9 mouse cellular contexts compared by ENCODE assay signal in genomic region chr19:8838041-8838730, GRCm38 (mm10). TPM values are rescaled to one million over a fixed set of nuclear protein-coding genes. Genes with fewer than 3 reads are reported as not detected.
A peak's percentile ranks its signal among the peaks of the same experiment; 100 is the strongest.
DNase-seq lines count a peak whose midpoint lies in the region; ATAC-seq and TF ChIP-seq lines count a peak whose summit lies in the region.
"Had no signal": no experiment of that assay in that cellular context is flagged by ENCODE, and none has a peak within 500 bp of the region (broad histone marks: within the 10 kb centered on the region; RNA-seq: fewer than 3 reads in every experiment).

No protein-coding gene starts in this region.

- peak overlapping the region; percentile 91 for H3K9ac ChIP-seq in MEL (ENCODE audit: control insufficient read depth, low read depth, low read length, poor library complexity, severe bottlenecking)
- peak overlapping the region; percentile 87 for H3K9ac ChIP-seq in forebrain, embryonic 11.5 days (ENCODE audit: low read length)
- H3K9ac ChIP-seq in intestine, embryonic 14.5 days (ENCODE audit: low read length) = peak overlapping the region; percentile 75
- H3K9ac ChIP-seq in liver, embryonic 11.5 days (ENCODE audit: low read depth, low read length) = peak overlapping the region; percentile 93
- H3K9ac ChIP-seq in neural tube, embryonic 14.5 days (replicated peaks; ENCODE audit: low read depth, low read length) = peak overlapping the region; percentile 86

- TF ChIP-seq CTCF in MEL (IDR thresholded peaks at IDR 0.05 in 2 of 3, conservative IDR thresholded peaks at IDR 0.05 in 1 of 3; ENCODE audit: control insufficient read depth in 1 of 3, insufficient read depth in 1 of 3, low read depth in 2 of 3, low read length in 3 of 3, poor library complexity in 1 of 3, severe bottlenecking in 1 of 3) = no peak

- no peak for TF ChIP-seq POLR2A in MEL (IDR thresholded peaks at IDR 0.05; ENCODE audit: control insufficient read depth in 1 of 2, insufficient read depth in 1 of 2, low read depth in 1 of 2, low read length in 2 of 2, poor library complexity in 1 of 2)

- peak; percentile 91 for DNase-seq in heart, adult 11 months
- no peak for DNase-seq in heart, adult 9 months (ENCODE audit: low spot score in 2 of 2)
- DNase-seq in MEL (ENCODE audit: low read depth, low spot score) = no peak
- DNase-seq in forebrain, embryonic 11.5 days (ENCODE audit: low spot score) = no peak
- DNase-seq in intestine, embryonic 14.5 days (ENCODE audit: low spot score) = no peak
- DNase-seq in liver, embryonic 11.5 days (ENCODE audit: low spot score) = no peak
- DNase-seq in urinary bladder, postnatal 4 days (ENCODE audit: low spot score in 2 of 2) = no peak

- H3K4me3 ChIP-seq in MEL (ENCODE audit: control insufficient read depth in 1 of 2, insufficient read depth in 1 of 2, low read depth in 2 of 2, low read length in 2 of 2) = peak overlapping the region; percentile 56 to 64
- H3K4me3 ChIP-seq in forebrain, embryonic 11.5 days (ENCODE audit: low read depth, low read length) = peak overlapping the region; percentile 47
- H3K4me3 ChIP-seq in intestine, embryonic 14.5 days (ENCODE audit: low read depth, low read length) = peak overlapping the region; percentile 61
- peak overlapping the region; percentile 54 for H3K4me3 ChIP-seq in liver, embryonic 11.5 days (ENCODE audit: low read depth, low read length)
- H3K4me3 ChIP-seq in neural tube, embryonic 14.5 days (ENCODE audit: low read depth, low read length) = peak overlapping the region; percentile 72

- H3K27me3 ChIP-seq in MEL (ENCODE audit: control insufficient read depth in 1 of 2, insufficient read depth in 2 of 2, low read length in 2 of 2) = no peaks in the 10 kb centered on the region
- H3K27me3 ChIP-seq in forebrain, embryonic 11.5 days (ENCODE audit: control insufficient read depth, insufficient read depth, low read length) = no peaks in the 10 kb centered on the region
- H3K27me3 ChIP-seq in intestine, embryonic 14.5 days (replicated peaks; ENCODE audit: control insufficient read depth, insufficient read depth, low read length) = no peaks in the 10 kb centered on the region
- H3K27me3 ChIP-seq in liver, embryonic 11.5 days (replicated peaks; ENCODE audit: control insufficient read depth, insufficient read depth, low read length) = no peaks in the 10 kb centered on the region
- H3K27me3 ChIP-seq in neural tube, embryonic 14.5 days (ENCODE audit: control insufficient read depth, insufficient read depth, low read length) = no peaks in the 10 kb centered on the region
- H3K27me3 ChIP-seq: Patski had no signal

- TF ChIP-seq RAD21 in MEL (IDR thresholded peaks at IDR 0.05; ENCODE audit: low read depth, low read length) = no peak

- H3K79me2 ChIP-seq in MEL (ENCODE audit: control insufficient read depth, insufficient read depth, low read length, poor library complexity) = no peaks in the 10 kb centered on the region; the same call in 1 of the 2 replicates

- peaks cover 6 to 14% of the 10 kb centered on the region in 2 experiments for H3K36me3 ChIP-seq in MEL (ENCODE audit: control insufficient read depth in 1 of 2, insufficient read depth in 2 of 2, low read length in 2 of 2)
- peaks cover 8% of the 10 kb centered on the region for H3K36me3 ChIP-seq in forebrain, embryonic 11.5 days (ENCODE audit: control insufficient read depth, insufficient read depth, low read length)
- peaks cover 23% of the 10 kb centered on the region for H3K36me3 ChIP-seq in intestine, embryonic 14.5 days (ENCODE audit: control insufficient read depth, insufficient read depth, low read length)
- H3K36me3 ChIP-seq in liver, embryonic 11.5 days (ENCODE audit: control insufficient read depth, insufficient read depth, low read length) = peaks cover 18% of the 10 kb centered on the region
- H3K36me3 ChIP-seq in neural tube, embryonic 14.5 days (ENCODE audit: control insufficient read depth, insufficient read depth, low read length) = peaks cover 18% of the 10 kb centered on the region

- H3K27ac ChIP-seq in MEL (ENCODE audit: control insufficient read depth, low read depth, low read length) = peak overlapping the region; percentile 92; the same call in 1 of the 2 replicates
- peak overlapping the region; percentile 95 for H3K27ac ChIP-seq in forebrain, embryonic 11.5 days (ENCODE audit: low read depth, low read length)
- peak overlapping the region; percentile 96 for H3K27ac ChIP-seq in intestine, embryonic 14.5 days (ENCODE audit: low read depth)
- peak overlapping the region; percentile 95 for H3K27ac ChIP-seq in liver, embryonic 11.5 days (ENCODE audit: low read depth, low read length)
- peak overlapping the region; percentile 97 for H3K27ac ChIP-seq in neural tube, embryonic 14.5 days (ENCODE audit: low read depth, low read length)

- 22% methylated on average over 15 of the region's 15 CpGs for WGBS in forebrain, embryonic 11.5 days
- 21% methylated on average over 15 of the region's 15 CpGs for WGBS in intestine, embryonic 14.5 days
- WGBS in liver, embryonic 11.5 days = 26% methylated on average over 15 of the region's 15 CpGs
- WGBS in neural tube, embryonic 14.5 days = 15% methylated on average over 15 of the region's 15 CpGs

- H3K9me3 ChIP-seq in MEL (replicated peaks; ENCODE audit: insufficient read depth, low read length) = no peaks in the 10 kb centered on the region
- H3K9me3 ChIP-seq in forebrain, embryonic 11.5 days (ENCODE audit: control insufficient read depth, low read length) = no peaks in the 10 kb centered on the region
- no peaks in the 10 kb centered on the region for H3K9me3 ChIP-seq in intestine, embryonic 14.5 days (ENCODE audit: control insufficient read depth, low read length)
- H3K9me3 ChIP-seq in liver, embryonic 11.5 days (ENCODE audit: control insufficient read depth, low read length) = no peaks in the 10 kb centered on the region
- no peaks in the 10 kb centered on the region for H3K9me3 ChIP-seq in neural tube, embryonic 14.5 days (ENCODE audit: control insufficient read depth, low read length)

- H3K4me2 ChIP-seq in forebrain, embryonic 11.5 days (ENCODE audit: low read depth, low read length, severe bottlenecking) = peak overlapping the region; percentile 91
- H3K4me2 ChIP-seq in intestine, embryonic 14.5 days (ENCODE audit: low read length) = peak overlapping the region; percentile 98
- peak overlapping the region; percentile 99 for H3K4me2 ChIP-seq in liver, embryonic 11.5 days
- peak overlapping the region; percentile 66 for H3K4me2 ChIP-seq in neural tube, embryonic 14.5 days (ENCODE audit: low read depth, low read length)

- TF ChIP-seq EP300 in MEL (IDR thresholded peaks at IDR 0.05; ENCODE audit: low read depth in 1 of 2, low read length in 2 of 2) = no peak

- peaks cover 3 to 17% of the 10 kb centered on the region in 2 experiments for H3K4me1 ChIP-seq in MEL (ENCODE audit: control insufficient read depth in 1 of 2, insufficient read depth in 2 of 2, low read length in 2 of 2)
- H3K4me1 ChIP-seq in forebrain, embryonic 11.5 days (replicated peaks; ENCODE audit: control insufficient read depth, insufficient read depth, low read length) = peaks cover 16% of the 10 kb centered on the region
- peaks cover 23% of the 10 kb centered on the region for H3K4me1 ChIP-seq in intestine, embryonic 14.5 days (replicated peaks; ENCODE audit: control insufficient read depth, insufficient read depth, low read length)
- peaks cover 33% of the 10 kb centered on the region for H3K4me1 ChIP-seq in liver, embryonic 11.5 days (replicated peaks; ENCODE audit: control insufficient read depth, insufficient read depth, low read length)
- peaks cover 17% of the 10 kb centered on the region for H3K4me1 ChIP-seq in neural tube, embryonic 14.5 days (ENCODE audit: control insufficient read depth, insufficient read depth, low read length)

- ATAC-seq in forebrain, embryonic 11.5 days (replicated peaks; ENCODE audit: low FRiP score) = peak; percentile 12; the same call in 1 of the 2 replicates
- ATAC-seq in intestine, embryonic 14.5 days (replicated peaks; ENCODE audit: low FRiP score, low TSS enrichment, low read depth) = 0 out of 2 replicates have a peak, but pooled peaks have one; percentile 25
- ATAC-seq in liver, embryonic 11.5 days (replicated peaks; ENCODE audit: low FRiP score) = peak; percentile 11; the same call in 1 of the 2 replicates
- ATAC-seq in neural tube, embryonic 14.5 days (ENCODE audit: low read depth) = peak; percentile 0; the same call in 1 of the 2 replicates

RNA-seq across cellular contexts. Expression of gene Gng3, which starts 0.8 kb away (rescaled TPM):
- 0.15 and 0.29 TPM in 2 replicates for total RNA-seq in MEL (2012; rRNA removed)
- 1 to 10 TPM in 1 of 2 experiments, not detected in 1; 2.5 TPM for polyA plus RNA-seq in MEL (2012; ENCODE audit: insufficient read depth in 1 of 2, insufficient read length in 2 of 2, low read depth in 1 of 2, low replicate concordance in 2 of 2, missing spikeins in 1 of 2)
- 83.4 and 92.6 TPM in 2 replicates for polyA plus RNA-seq in forebrain, embryonic 11.5 days (2014; fragmentation: Nextera tagmentation; extraction: Ambion mirVana)
- 23.7 and 25.2 TPM in 2 replicates for polyA plus RNA-seq in intestine, embryonic 14.5 days (2014; fragmentation: Nextera tagmentation; extraction: Ambion mirVana)
- 2.1 and 2.3 TPM in 2 replicates for polyA plus RNA-seq in liver, embryonic 11.5 days (2014; fragmentation: Nextera tagmentation; extraction: Ambion mirVana)
- polyA plus RNA-seq in neural tube, embryonic 14.5 days (2014; fragmentation: Nextera tagmentation; extraction: Ambion mirVana) = 459 and 608 TPM in 2 replicates

RNA-seq across cellular contexts. Expression of gene Bscl2, which starts 0.9 kb away (rescaled TPM):
- total RNA-seq in MEL (2012; rRNA removed) = 26.0 and 29.5 TPM in 2 replicates
- 10 to 100 TPM in 1 of 2 experiments, not detected in 1; 51.3 TPM for polyA plus RNA-seq in MEL (2012; ENCODE audit: insufficient read depth in 1 of 2, insufficient read length in 2 of 2, low read depth in 1 of 2, low replicate concordance in 2 of 2, missing spikeins in 1 of 2)
- 55.0 and 56.3 TPM in 2 replicates for polyA plus RNA-seq in forebrain, embryonic 11.5 days (2014; fragmentation: Nextera tagmentation; extraction: Ambion mirVana)
- polyA plus RNA-seq in intestine, embryonic 14.5 days (2014; fragmentation: Nextera tagmentation; extraction: Ambion mirVana) = 39.6 and 40.9 TPM in 2 replicates
- polyA plus RNA-seq in liver, embryonic 11.5 days (2014; fragmentation: Nextera tagmentation; extraction: Ambion mirVana) = 52.7 and 52.9 TPM in 2 replicates
- 86.3 and 94.5 TPM in 2 replicates for polyA plus RNA-seq in neural tube, embryonic 14.5 days (2014; fragmentation: Nextera tagmentation; extraction: Ambion mirVana)

RNA-seq across cellular contexts. Expression of gene AC129217.1, which starts 8.6 kb away (rescaled TPM):
- 0.23 TPM in 1 of 2 replicates, not detected in the other for total RNA-seq in MEL (2012; rRNA removed)
- 10 to 100 TPM in 1 of 2 experiments, not detected in 1; 53.4 TPM for polyA plus RNA-seq in MEL (2012; ENCODE audit: insufficient read depth in 1 of 2, insufficient read length in 2 of 2, low read depth in 1 of 2, low replicate concordance in 2 of 2, missing spikeins in 1 of 2)
- not detected in 2 replicates for polyA plus RNA-seq in forebrain, embryonic 11.5 days (2014; fragmentation: Nextera tagmentation; extraction: Ambion mirVana)
- polyA plus RNA-seq in intestine, embryonic 14.5 days (2014; fragmentation: Nextera tagmentation; extraction: Ambion mirVana) = not detected in 2 replicates
- 0.40 TPM in 1 of 2 replicates, not detected in the other for polyA plus RNA-seq in liver, embryonic 11.5 days (2014; fragmentation: Nextera tagmentation; extraction: Ambion mirVana)
- not detected in 2 replicates for polyA plus RNA-seq in neural tube, embryonic 14.5 days (2014; fragmentation: Nextera tagmentation; extraction: Ambion mirVana)

RNA-seq across cellular contexts. Expression of gene Lrrn4cl, which starts 12.4 kb away (rescaled TPM):
- total RNA-seq in MEL (2012; rRNA removed) = 0.15 and 0.26 TPM in 2 replicates
- under 1 TPM in 1 of 2 experiments, not detected in 1; 0.54 TPM for polyA plus RNA-seq in MEL (2012; ENCODE audit: insufficient read depth in 1 of 2, insufficient read length in 2 of 2, low read depth in 1 of 2, low replicate concordance in 2 of 2, missing spikeins in 1 of 2)
- 0.13 and 0.35 TPM in 2 replicates for polyA plus RNA-seq in forebrain, embryonic 11.5 days (2014; fragmentation: Nextera tagmentation; extraction: Ambion mirVana)
- polyA plus RNA-seq in intestine, embryonic 14.5 days (2014; fragmentation: Nextera tagmentation; extraction: Ambion mirVana) = 1.4 TPM in 2 replicates
- polyA plus RNA-seq in liver, embryonic 11.5 days (2014; fragmentation: Nextera tagmentation; extraction: Ambion mirVana) = 0.10 and 0.34 TPM in 2 replicates
- 0.99 and 1.3 TPM in 2 replicates for polyA plus RNA-seq in neural tube, embryonic 14.5 days (2014; fragmentation: Nextera tagmentation; extraction: Ambion mirVana)

RNA-seq across cellular contexts. Expression of gene Hnrnpul2, which starts 18.4 kb away (rescaled TPM):
- total RNA-seq in MEL (2012; rRNA removed) = 39.4 and 44.6 TPM in 2 replicates
- polyA plus RNA-seq in MEL (2012; ENCODE audit: insufficient read depth in 1 of 2, insufficient read length in 2 of 2, low read depth in 1 of 2, low replicate concordance in 2 of 2, missing spikeins in 1 of 2) = 100 to 1,000 TPM; 106 to 174 TPM
- polyA plus RNA-seq in forebrain, embryonic 11.5 days (2014; fragmentation: Nextera tagmentation; extraction: Ambion mirVana) = 6.7 and 7.8 TPM in 2 replicates
- 6.5 and 7.7 TPM in 2 replicates for polyA plus RNA-seq in intestine, embryonic 14.5 days (2014; fragmentation: Nextera tagmentation; extraction: Ambion mirVana)
- 5.5 and 6.4 TPM in 2 replicates for polyA plus RNA-seq in liver, embryonic 11.5 days (2014; fragmentation: Nextera tagmentation; extraction: Ambion mirVana)
- polyA plus RNA-seq in neural tube, embryonic 14.5 days (2014; fragmentation: Nextera tagmentation; extraction: Ambion mirVana) = 9.1 and 9.5 TPM in 2 replicates

Comparison
In these comparisons a context has a peak if more than half of its experiments do, and no peak if none do; other contexts are left out.
1. RNA of gene AC129217.1, which starts 8.6 kb away (polyA plus RNA-seq): 53.4 TPM in MEL; 0.40 TPM in liver, embryonic 11.5 days, not detected in intestine, embryonic 14.5 days, not detected in forebrain, embryonic 11.5 days and not detected in neural tube, embryonic 14.5 days; every median in the first group is over 10 times any median in the second.
2. Peak in every context shown above with its lines, with median percentiles within 50 percentile points of each other: H3K27ac ChIP-seq, H3K4me3 ChIP-seq, H3K9ac ChIP-seq, ATAC-seq and H3K4me2 ChIP-seq.